Mouse (Mus musculus) CH12.LX (cell line): Measurements from ENCODE around the gene Ntsr1. TPM values are rescaled to one million over a fixed set of nuclear protein-coding genes. Genes with fewer than 3 reads are reported as not detected.
A peak's percentile ranks its signal among the peaks of the same experiment; 100 is the strongest.

Experiments
- DNase-seq: peaks from one replicate; pipeline ENCODE4 v3.0.0-alpha.2; 2013; ENCODE audit errors: extremely low read depth
- H3K27ac ChIP-seq: 2 replicates; pipeline ENCODE4 v1.5.1; 2012; ENCODE audit warnings: low read depth, mild to moderate bottlenecking, control low read depth, moderate library complexity; ENCODE audit not compliant: insufficient read depth
- H3K27me3 ChIP-seq: replicated peaks from 2 replicates; pipeline ENCODE3; 2012; ENCODE audit warnings: inconsistent platforms
- H3K36me3 ChIP-seq, 2 experiments: replicated peaks in 1 of 2; 2 replicates each; pipeline versions ENCODE3 to v1.6.1; 2012; ENCODE audit warnings: inconsistent platforms in 1 of 2, low read length in 1 of 2, mild to moderate bottlenecking in 1 of 2, mixed read lengths in 1 of 2, moderate library complexity in 1 of 2; ENCODE audit not compliant: control insufficient read depth in 1 of 2, insufficient read depth in 1 of 2
- H3K4me1 ChIP-seq, 2 experiments: 2 replicates each; pipeline ENCODE4 v1.6.1; 2012; ENCODE audit warnings: inconsistent platforms in 1 of 2, moderate library complexity in 1 of 2; ENCODE audit not compliant: insufficient read depth in 2 of 2, control insufficient read depth in 1 of 2
- H3K4me2 ChIP-seq: 2 replicates; pipeline ENCODE4 v1.6.1; 2012; ENCODE audit warnings: low read depth, mild to moderate bottlenecking, control low read depth; ENCODE audit not compliant: poor library complexity, insufficient read depth, severe bottlenecking
- H3K4me3 ChIP-seq, 3 experiments: fragments of 150-350 bp in 1 of 3; sonication (generic) in 1 of 3; replicated peaks in 1 of 3; 2 replicates each; pipeline versions ENCODE3 to v1.5.1; 2011 to 2012; ENCODE audit warnings: low read depth in 2 of 3, low read length in 2 of 3, mild to moderate bottlenecking in 2 of 3, moderate library complexity in 2 of 3, control low read depth in 1 of 3, improper control_type of control experiment in 1 of 3, inconsistent platforms in 1 of 3, mixed read lengths in 1 of 3; ENCODE audit not compliant: poor library complexity in 1 of 3
- H3K79me2 ChIP-seq: replicated peaks from 2 replicates; pipeline ENCODE4 v1.6.1; 2012; ENCODE audit warnings: mild to moderate bottlenecking, moderate library complexity; ENCODE audit not compliant: control insufficient read depth, poor library complexity, insufficient read depth, severe bottlenecking; ENCODE audit errors: extremely low read depth
- H3K9ac ChIP-seq: 2 replicates; pipeline ENCODE4 v1.6.1; 2012; ENCODE audit warnings: low read depth, mild to moderate bottlenecking, control low read depth, moderate library complexity; ENCODE audit not compliant: insufficient read depth
- H3K9me3 ChIP-seq: replicated peaks from 2 replicates; pipeline ENCODE3; 2012; ENCODE audit warnings: low read length, inconsistent platforms, mixed read lengths
- CHD1 ChIP-seq: IDR thresholded peaks from 2 replicates; pipeline ENCODE4 v1.6.1; 2012; ENCODE audit warnings: low read depth, low read length, improper control_type of control experiment, inconsistent platforms
- CHD2 ChIP-seq: IDR thresholded peaks from 2 replicates; pipeline ENCODE4 v1.6.1; 2011; ENCODE audit warnings: low read length, improper control_type of control experiment
- CTCF ChIP-seq, 2 experiments: IDR thresholded peaks in 1 of 2; conservative IDR thresholded peaks in 1 of 2; 2 replicates each; pipeline ENCODE4 v1.5.1; 2011 to 2012; ENCODE audit warnings: low read depth in 2 of 2, low read length in 2 of 2, improper control_type of control experiment in 1 of 2, inconsistent platforms in 1 of 2, mild to moderate bottlenecking in 1 of 2, moderate library complexity in 1 of 2
- EP300 ChIP-seq: IDR thresholded peaks from 2 replicates; pipeline ENCODE4 v1.6.1; 2011; ENCODE audit warnings: low read length, improper control_type of control experiment
- ETS1 ChIP-seq: conservative IDR thresholded peaks from 2 replicates; pipeline ENCODE4 v1.6.1; 2012; ENCODE audit warnings: low read depth, mild to moderate bottlenecking, inconsistent platforms, low read length, improper control_type of control experiment, moderate library complexity
- GABPA ChIP-seq: IDR thresholded peaks from 2 replicates; pipeline ENCODE4 v1.6.1; 2012; ENCODE audit warnings: low read depth, low read length, improper control_type of control experiment, inconsistent platforms; ENCODE audit not compliant: insufficient replicate concordance
- HCFC1 ChIP-seq: IDR thresholded peaks from 2 replicates; pipeline ENCODE4 v1.6.1; 2012; ENCODE audit warnings: low read depth, mild to moderate bottlenecking, inconsistent platforms, low read length, improper control_type of control experiment
- IRF4 ChIP-seq: IDR thresholded peaks from 2 replicates; pipeline ENCODE4 v1.6.1; 2014; ENCODE audit warnings: low read depth, mild to moderate bottlenecking, inconsistent platforms, low read length, improper control_type of control experiment
- JUND ChIP-seq: conservative IDR thresholded peaks from 2 replicates; pipeline ENCODE4 v1.6.1; 2011; ENCODE audit warnings: low read depth, low read length, improper control_type of control experiment
- KAT2A ChIP-seq: IDR thresholded peaks from 2 replicates; pipeline ENCODE4 v1.6.1; 2012; ENCODE audit warnings: low read length, improper control_type of control experiment, inconsistent platforms; ENCODE audit not compliant: insufficient replicate concordance
- MAX ChIP-seq: IDR thresholded peaks from 2 replicates; pipeline ENCODE4 v1.6.1; 2011; ENCODE audit warnings: low read length, improper control_type of control experiment
- MAZ ChIP-seq: IDR thresholded peaks from 2 replicates; pipeline ENCODE4 v1.6.1; 2012; ENCODE audit warnings: low read depth, mild to moderate bottlenecking, inconsistent platforms, low read length, improper control_type of control experiment, moderate library complexity
- NRF1 ChIP-seq: IDR thresholded peaks from 2 replicates; pipeline ENCODE4 v1.6.1; 2014; ENCODE audit warnings: low read depth, mild to moderate bottlenecking, inconsistent platforms, low read length, improper control_type of control experiment, moderate library complexity
- PAX5 ChIP-seq: IDR thresholded peaks from 2 replicates; pipeline ENCODE4 v1.6.1; 2012; ENCODE audit warnings: low read length, inconsistent platforms, mixed read lengths
- POLR2AphosphoS2 ChIP-seq: IDR thresholded peaks from 2 replicates; pipeline ENCODE4 v1.6.1; 2011; ENCODE audit warnings: low read depth, low read length, improper control_type of control experiment
- RAD21 ChIP-seq: IDR thresholded peaks from 2 replicates; pipeline ENCODE4 v1.6.1; 2011; ENCODE audit warnings: low read depth, mild to moderate bottlenecking, low read length, improper control_type of control experiment, moderate library complexity
- SIN3A ChIP-seq: IDR thresholded peaks from 2 replicates; pipeline ENCODE4 v1.6.1; 2012; ENCODE audit warnings: low read length, improper control_type of control experiment, inconsistent platforms
- SMC3 ChIP-seq: IDR thresholded peaks from 2 replicates; pipeline ENCODE4 v1.6.1; 2011; ENCODE audit warnings: low read depth, low read length, improper control_type of control experiment
- TCF12 ChIP-seq: IDR thresholded peaks from 2 replicates; pipeline ENCODE4 v1.6.1; 2014; ENCODE audit warnings: low read depth, mild to moderate bottlenecking, inconsistent platforms, low read length, improper control_type of control experiment
- UBTF ChIP-seq: IDR thresholded peaks from 2 replicates; pipeline ENCODE4 v1.6.1; 2012; ENCODE audit warnings: low read depth, mild to moderate bottlenecking, inconsistent platforms, low read length, improper control_type of control experiment, moderate library complexity
- USF1 ChIP-seq: IDR thresholded peaks from 2 replicates; pipeline ENCODE4 v1.6.1; 2014; ENCODE audit warnings: low read depth, mild to moderate bottlenecking, inconsistent platforms, low read length, improper control_type of control experiment
- USF2 ChIP-seq: conservative IDR thresholded peaks from 2 replicates; pipeline ENCODE4 v1.6.1; 2011; ENCODE audit warnings: low read depth, low read length, improper control_type of control experiment
- ZC3H11A ChIP-seq: IDR thresholded peaks from 2 replicates; pipeline ENCODE4 v1.6.1; 2012; ENCODE audit warnings: low read depth, mild to moderate bottlenecking, inconsistent platforms, low read length, improper control_type of control experiment
- ZMIZ1 ChIP-seq: IDR thresholded peaks from 2 replicates; pipeline ENCODE4 v1.6.1; 2012; ENCODE audit warnings: low read depth, mild to moderate bottlenecking, inconsistent platforms, low read length, improper control_type of control experiment
- dilution Hi-C: fragments of 300-500 bp; cut with MboI; formaldehyde crosslinking; loops from 2 replicates; pipeline ENCODE4 v1.14.3; 2020; ENCODE audit warnings: low sequenced_read_pairs; ENCODE audit not compliant: extremely low pct_unique_long_range_greater_than_20kb, extremely low pct_ligation_motif_present
- in situ Hi-C: fragments of 300-500 bp; cut with MboI; formaldehyde crosslinking; loops from 3 replicates; pipeline ENCODE4 v1.14.3; 2019; ENCODE audit warnings: low sequenced_read_pairs, low pct_ligation_motif_present, low pct_unique_long_range_greater_than_20kb, mixed read lengths
- polyA plus RNA-seq: library from polyadenylated mRNA; unstranded; fragments of >175 nt; gene quantifications from 2 replicates; pipeline ENCODE4 v1.2.1, GENCODE M21; 2012; ENCODE audit warnings: low read depth; ENCODE audit not compliant: insufficient read length
- total RNA-seq, 2 experiments: library from RNA; depleted of rRNA; stranded (reverse); fragments of 300-350 nt in 1 of 2; fragments of >200 nt in 1 of 2; gene quantifications; 2 replicates each; pipeline ENCODE4 v1.2.3; 2012 to 2014

The Ntsr1 gene
- total and polyA plus RNA-seq, 3 experiments = not detected

DNA sequence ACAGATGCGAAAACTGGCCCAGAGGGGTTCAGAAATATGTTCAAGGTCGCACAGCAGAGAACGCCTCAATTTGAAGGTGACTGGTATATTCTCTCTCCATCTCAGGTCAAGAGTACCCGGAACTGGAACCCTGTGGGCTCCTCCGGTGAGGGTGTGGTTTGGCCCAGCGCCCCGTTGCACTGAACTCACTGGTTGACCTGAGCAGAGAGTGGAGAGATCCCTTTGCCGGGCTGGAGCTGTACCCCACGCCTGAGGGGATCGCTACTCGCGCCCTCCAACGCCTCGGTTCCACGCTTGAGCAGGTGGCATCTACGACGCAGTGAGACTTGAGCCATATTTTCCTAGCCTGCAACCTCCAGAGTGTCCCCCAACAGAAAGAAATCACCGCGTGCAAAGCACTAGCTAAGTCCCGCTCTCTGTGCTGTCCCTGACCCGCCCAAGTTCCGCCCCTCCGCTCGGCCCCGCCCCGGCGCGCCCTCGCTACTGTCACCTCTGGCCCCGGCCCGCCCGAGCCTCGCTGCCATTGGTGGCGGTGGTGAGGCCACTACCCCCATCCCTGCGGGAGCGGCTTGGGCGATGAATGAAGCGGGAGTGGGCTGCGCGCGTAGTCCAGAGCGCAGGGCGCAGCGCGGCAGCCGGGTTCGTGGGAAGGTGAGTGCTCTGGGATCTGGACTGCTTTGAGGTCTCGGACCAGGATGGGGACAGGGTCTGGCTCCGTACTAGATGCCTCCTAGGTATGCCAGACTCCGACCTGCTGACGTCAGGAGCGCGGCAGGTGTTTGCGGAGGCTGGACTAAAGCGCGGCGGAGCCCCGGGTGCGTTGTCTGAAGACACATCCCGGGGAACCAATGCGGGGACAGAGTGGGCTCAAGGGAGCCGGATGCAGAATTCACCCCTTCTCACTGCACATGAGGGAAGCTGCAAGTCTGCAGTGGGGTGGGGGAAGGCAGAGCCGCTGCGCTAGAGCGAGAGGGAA is 43.8 kb upstream of the Ntsr1 start, which contains the start of gene Slco4a1 (continued):
- TF ChIP-seq MAZ = no peak
- TF ChIP-seq PAX5 = no peak
- peak; percentile 73; the same call in 1 of the 2 replicates for TF ChIP-seq SIN3A
- no peak for TF ChIP-seq POLR2AphosphoS2
- no peak for TF ChIP-seq JUND
- no peak for TF ChIP-seq EP300
- TF ChIP-seq USF2 = no peak
- TF ChIP-seq HCFC1 = peak; percentile 25
- no peak for TF ChIP-seq CTCF (conservative IDR thresholded peaks at IDR 0.05 in 1 of 2, IDR thresholded peaks at IDR 0.05 in 1 of 2; ENCODE audit: low read depth in 2 of 2, low read length in 2 of 2)
- TF ChIP-seq, all 38 proteins: peak for 18

DNA sequence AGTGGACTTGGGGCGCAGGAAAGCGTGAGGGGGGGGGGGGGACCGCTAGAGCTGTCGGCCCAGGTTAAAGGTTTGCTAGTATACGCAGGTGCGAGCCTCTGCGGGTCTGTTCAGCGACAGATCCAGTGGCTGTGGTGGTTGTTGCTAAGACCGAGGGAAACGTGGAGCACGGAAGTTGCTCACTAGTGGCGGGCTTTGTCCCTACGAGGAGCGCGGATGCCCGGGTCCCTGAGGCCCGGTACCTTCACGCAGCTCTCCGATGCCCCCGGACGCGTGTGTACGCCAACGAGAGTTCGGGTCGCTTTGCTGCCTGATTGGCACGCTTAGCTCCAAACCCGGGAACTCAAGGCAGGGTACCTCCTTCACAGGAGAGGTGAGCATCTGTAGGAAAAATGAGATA is 43.1 kb upstream of the Ntsr1 start:
- dilution Hi-C loops = no loop called here
- Histone ChIP-seq H3K4me1 (peaks cover 8 to 46% of the 10 kb centered on the region in 2 experiments), H3K9ac (peak overlapping the region; percentile 40), H3K9me3 (peaks cover 3% of the 10 kb centered on the region), H3K27ac (no peak overlapping the region), H3K4me2 (peak overlapping the region; percentile 85), H3K36me3 (peaks cover 0 to 18% of the 10 kb centered on the region in 2 experiments), H3K4me3 (peak overlapping the region; percentile 60 to 82 (median 71)), H3K27me3 (peaks cover 1% of the 10 kb centered on the region), H3K79me2 (no peaks in the 10 kb centered on the region)
- TF ChIP-seq ZC3H11A (no peak), JUND (no peak), CHD2 (no peak), ETS1 (no peak), NRF1 (no peak), CHD1 (no peak), USF1 (no peak), MAX (no peak), GABPA (no peak), UBTF (no peak; the same call in 1 of the 2 replicates), MAZ (no peak), HCFC1 (no peak), IRF4 (no peak), RAD21 (no peak), POLR2AphosphoS2 (no peak), SMC3 (no peak), TCF12 (no peak), ZMIZ1 (no peak), KAT2A (no peak), EP300 (no peak)
- in situ Hi-C loops = loop anchor here (25.0 kb wide), 1 partner anchor 306 kb away; no protein-coding TSS in a partner anchor
- no peak for DNase-seq
